Mouse (Mus musculus): ENCODE measurements around the gene Max.

- no peak for TF ChIP-seq CTCF (IDR thresholded peaks at IDR 0.05; ENCODE audit: low read depth, low read length)
- no peak for TF ChIP-seq POLR2A (IDR thresholded peaks at IDR 0.05; ENCODE audit: extremely low read depth, insufficient read depth, low read length)
Observed at GRCm38 (mm10) chr12:76965876-76966275, 3.9 kb upstream of the Max start.
